Mouse (Mus musculus): Measurements from ENCODE around the gene Fam241b.

Gene Fam241b

GRCm38 (mm10) chr10:62143820-62144219, at the start of gene Fam241b:
Fam241b (minus strand) TSS chr10:62143920.
- DNase-seq (ENCODE audit: low spot score) = no peak

- peak; percentile 49 for DNase-seq (ENCODE audit: low spot score)
Observed at GRCm38 (mm10) chr10:62192701-62193157, 49.0 kb upstream of the Fam241b start.

GRCm38 (mm10) chr10:62190821-62191220, 47.1 kb upstream of the Fam241b start:
- DNase-seq (ENCODE audit: low spot score) = no peak

- peak; percentile 47 for DNase-seq (ENCODE audit: low spot score)
Observed at GRCm38 (mm10) chr10:62189910-62190309, 46.2 kb upstream of the Fam241b start.

- DNase-seq (ENCODE audit: low spot score) = no peak
Observed at GRCm38 (mm10) chr10:62189303-62189702, 45.6 kb upstream of the Fam241b start.

- DNase-seq (ENCODE audit: low spot score) = peak; percentile 94
Observed at GRCm38 (mm10) chr10:62186882-62187281, 43.2 kb upstream of the Fam241b start.

GRCm38 (mm10) chr10:62183053-62183452, 39.3 kb upstream of the Fam241b start:
- DNase-seq (ENCODE audit: low spot score) = peak; percentile 99

- no peak for DNase-seq (ENCODE audit: low spot score)
Observed at GRCm38 (mm10) chr10:62182471-62183014, 38.8 kb upstream of the Fam241b start.

GRCm38 (mm10) chr10:62181701-62182100, 38.0 kb upstream of the Fam241b start:
- DNase-seq (ENCODE audit: low spot score) = no peak

- DNase-seq (ENCODE audit: low spot score) = no peak
Observed at GRCm38 (mm10) chr10:62179944-62180343, 36.2 kb upstream of the Fam241b start.

GRCm38 (mm10) chr10:62174533-62175313, 31.0 kb upstream of the Fam241b start:
- DNase-seq (ENCODE audit: low spot score) = no peak

GRCm38 (mm10) chr10:62173941-62174448, 30.3 kb upstream of the Fam241b start:
- DNase-seq (ENCODE audit: low spot score) = no peak

GRCm38 (mm10) chr10:62172841-62173553, 29.3 kb upstream of the Fam241b start:
- DNase-seq (ENCODE audit: low spot score) = no peak

GRCm38 (mm10) chr10:62162410-62162809, 18.7 kb upstream of the Fam241b start:
- no peak for DNase-seq (ENCODE audit: low spot score)

GRCm38 (mm10) chr10:62149929-62150328, 6.2 kb upstream of the Fam241b start:
- no peak for DNase-seq (ENCODE audit: low spot score)

- no peak for DNase-seq (ENCODE audit: low spot score)
Observed at GRCm38 (mm10) chr10:62147466-62148248, 3.9 kb upstream of the Fam241b start.

- DNase-seq (ENCODE audit: low spot score) = no peak
Observed at GRCm38 (mm10) chr10:62145957-62146356, 2.2 kb upstream of the Fam241b start.

- DNase-seq (ENCODE audit: low spot score) = peak; percentile 70
Observed at GRCm38 (mm10) chr10:62138040-62138439, 5.7 kb downstream of the Fam241b start.

- DNase-seq (ENCODE audit: low spot score) = no peak
Observed at GRCm38 (mm10) chr10:62137150-62137549, 6.6 kb downstream of the Fam241b start.

GRCm38 (mm10) chr10:62135696-62136470, 7.8 kb downstream of the Fam241b start:
- DNase-seq (ENCODE audit: low spot score) = no peak

- DNase-seq (ENCODE audit: low spot score) = no peak
Observed at GRCm38 (mm10) chr10:62132691-62133281, 10.9 kb downstream of the Fam241b start, which contains the start of gene Neurog3. Neurog3 (plus strand) TSS chr10:62133090.
